Mouse (Mus musculus): ENCODE measurements at regions not wholly inside any gene's neighbourhood (a gene's known extent, or its start where the extent isn't known, plus 50 kb on each side); places are given as distances from the start of the nearest gene placed in this dataset.

GRCm38 (mm10) chr13:25793216-25793803, 523.0 kb upstream of the Nrsn1 start:
- Histone ChIP-seq H3K27ac (no peak overlapping the region), H3K4me3 (no peak overlapping the region), H3K4me1 (no peaks in the 10 kb centered on the region), H3K27me3 (replicated peaks) (no peaks in the 10 kb centered on the region), H3K36me3 (no peaks in the 10 kb centered on the region), H3K9ac (no peak overlapping the region), H3K4me2 (replicated peaks) (no peak overlapping the region), H3K9me3 (no peaks in the 10 kb centered on the region)
- WGBS: 16% methylated on average over 2 of the region's 2 CpGs
- ATAC-seq (ENCODE audit: low FRiP score, low read depth): no peak

GRCm38 (mm10) chr13:25781161-25781560, 510.9 kb upstream of the Nrsn1 start:
- WGBS: 80% methylated on average over 5 of the region's 5 CpGs
- ATAC-seq (ENCODE audit: low FRiP score, low read depth): no peak
- no peak overlapping the region for H3K4me3 ChIP-seq

GRCm38 (mm10) chr13:25777706-25778105, 507.4 kb upstream of the Nrsn1 start:
- WGBS: 90% methylated on average over 3 of the region's 3 CpGs
- H3K4me1 ChIP-seq: no peaks in the 10 kb centered on the region
- H3K27ac ChIP-seq: no peak overlapping the region
- H3K36me3 ChIP-seq: no peaks in the 10 kb centered on the region
- no peak overlapping the region for H3K4me3 ChIP-seq
- no peak overlapping the region for H3K4me2 ChIP-seq (replicated peaks)
- H3K27me3 ChIP-seq (replicated peaks): no peaks in the 10 kb centered on the region
- no peaks in the 10 kb centered on the region for H3K9me3 ChIP-seq
- ATAC-seq (ENCODE audit: low FRiP score, low read depth): no peak
- H3K9ac ChIP-seq: no peak overlapping the region

More at GRCm38 (mm10) chr13:25781161-25781560, 510.9 kb upstream of the Nrsn1 start:
- Histone ChIP-seq H3K9ac (no peak overlapping the region), H3K27ac (no peak overlapping the region), H3K9me3 (no peaks in the 10 kb centered on the region), H3K4me1 (no peaks in the 10 kb centered on the region), H3K36me3 (no peaks in the 10 kb centered on the region), H3K4me2 (replicated peaks) (no peak overlapping the region), H3K27me3 (replicated peaks) (no peaks in the 10 kb centered on the region)

GRCm38 (mm10) chr13:25774586-25775182, 504.4 kb upstream of the Nrsn1 start:
- no peak overlapping the region for H3K27ac ChIP-seq
- no peak for ATAC-seq (ENCODE audit: low FRiP score, low read depth)
- WGBS: 69% methylated on average over 2 of the region's 2 CpGs
- H3K4me3 ChIP-seq: no peak overlapping the region
- H3K9ac ChIP-seq: no peak overlapping the region
- H3K4me2 ChIP-seq (replicated peaks): no peak overlapping the region
- H3K9me3 ChIP-seq: no peaks in the 10 kb centered on the region
- no peaks in the 10 kb centered on the region for H3K4me1 ChIP-seq
- H3K27me3 ChIP-seq (replicated peaks): no peaks in the 10 kb centered on the region
- no peaks in the 10 kb centered on the region for H3K36me3 ChIP-seq

- Histone ChIP-seq H3K36me3 (no peaks in the 10 kb centered on the region), H3K4me3 (no peak overlapping the region), H3K27ac (no peak overlapping the region), H3K9me3 (no peaks in the 10 kb centered on the region), H3K4me2 (replicated peaks) (no peak overlapping the region), H3K27me3 (replicated peaks) (no peaks in the 10 kb centered on the region), H3K9ac (no peak overlapping the region), H3K4me1 (peaks cover 9% of the 10 kb centered on the region)
- 0 out of 2 replicates have a peak, but pooled peaks have one; percentile 34 for ATAC-seq (ENCODE audit: low FRiP score, low read depth)
These were observed 484.3 kb upstream of the Nrsn1 start for GRCm38 (mm10) chr13:25754515-25755105.

- Histone ChIP-seq H3K4me2 (replicated peaks) (no peak overlapping the region), H3K9ac (no peak overlapping the region), H3K4me1 (peaks cover 9% of the 10 kb centered on the region), H3K27me3 (replicated peaks) (no peaks in the 10 kb centered on the region), H3K4me3 (no peak overlapping the region), H3K36me3 (no peaks in the 10 kb centered on the region), H3K9me3 (no peaks in the 10 kb centered on the region), H3K27ac (no peak overlapping the region)
- peak; percentile 18; the same call in 1 of the 2 replicates for ATAC-seq (ENCODE audit: low FRiP score, low read depth)
- WGBS: 55% methylated on average over 4 of the region's 4 CpGs
These were observed 481.1 kb upstream of the Nrsn1 start for GRCm38 (mm10) chr13:25751409-25751777.

- peaks cover 9% of the 10 kb centered on the region for H3K4me1 ChIP-seq
- 19% methylated on average over 8 of the region's 8 CpGs for WGBS
- no peaks in the 10 kb centered on the region for H3K27me3 ChIP-seq (replicated peaks)
- H3K36me3 ChIP-seq: no peaks in the 10 kb centered on the region
- peak; percentile 94 for ATAC-seq (ENCODE audit: low FRiP score, low read depth)
- H3K9ac ChIP-seq: no peak overlapping the region
- no peaks in the 10 kb centered on the region for H3K9me3 ChIP-seq
- H3K4me3 ChIP-seq: no peak overlapping the region
- H3K27ac ChIP-seq: no peak overlapping the region
- H3K4me2 ChIP-seq (replicated peaks): no peak overlapping the region
These were observed 480.4 kb upstream of the Nrsn1 start for GRCm38 (mm10) chr13:25750460-25751408.

GRCm38 (mm10) chr13:25738601-25739000, 468.3 kb upstream of the Nrsn1 start:
- H3K36me3 ChIP-seq: no peaks in the 10 kb centered on the region
- no peak overlapping the region for H3K27ac ChIP-seq
- H3K9ac ChIP-seq: no peak overlapping the region
- H3K4me2 ChIP-seq (replicated peaks): no peak overlapping the region
- H3K27me3 ChIP-seq (replicated peaks): no peaks in the 10 kb centered on the region
- H3K4me3 ChIP-seq: no peak overlapping the region
- H3K9me3 ChIP-seq: no peaks in the 10 kb centered on the region
- ATAC-seq (ENCODE audit: low FRiP score, low read depth): no peak; the same call in 1 of the 2 replicates
- 25% methylated on average over 2 of the region's 2 CpGs for WGBS
- H3K4me1 ChIP-seq: no peaks in the 10 kb centered on the region

- ATAC-seq (ENCODE audit: low FRiP score, low read depth): peak; percentile 73
- H3K9ac ChIP-seq: no peak overlapping the region
- no peaks in the 10 kb centered on the region for H3K36me3 ChIP-seq
- no peaks in the 10 kb centered on the region for H3K27me3 ChIP-seq (replicated peaks)
- H3K4me1 ChIP-seq: peaks cover 20% of the 10 kb centered on the region
- H3K4me3 ChIP-seq: no peak overlapping the region
- H3K9me3 ChIP-seq: no peaks in the 10 kb centered on the region
- 19% methylated on average over 3 of the region's 3 CpGs for WGBS
- no peak overlapping the region for H3K27ac ChIP-seq
- no peak overlapping the region for H3K4me2 ChIP-seq (replicated peaks)
These were observed 459.1 kb upstream of the Nrsn1 start for GRCm38 (mm10) chr13:25729327-25729892.

GRCm38 (mm10) chr13:25727504-25728095, 457.3 kb upstream of the Nrsn1 start:
- Histone ChIP-seq H3K36me3 (no peaks in the 10 kb centered on the region), H3K4me2 (replicated peaks) (no peak overlapping the region), H3K4me3 (no peak overlapping the region), H3K27me3 (replicated peaks) (no peaks in the 10 kb centered on the region), H3K27ac (no peak overlapping the region), H3K4me1 (peaks cover 24% of the 10 kb centered on the region), H3K9ac (no peak overlapping the region), H3K9me3 (no peaks in the 10 kb centered on the region)
- no peak for ATAC-seq (ENCODE audit: low FRiP score, low read depth)
- WGBS: 24% methylated on average over 1 of the region's 1 CpGs

- 13% methylated on average over 4 of the region's 4 CpGs for WGBS
- no peak overlapping the region for H3K9ac ChIP-seq
- peak overlapping the region; percentile 24; the same call in 1 of the 2 replicates for H3K4me2 ChIP-seq (replicated peaks)
- H3K27me3 ChIP-seq (replicated peaks): no peaks in the 10 kb centered on the region
- peak; percentile 92 for ATAC-seq (ENCODE audit: low FRiP score, low read depth)
- H3K4me3 ChIP-seq: no peak overlapping the region
- no peaks in the 10 kb centered on the region for H3K36me3 ChIP-seq
- H3K4me1 ChIP-seq: peaks cover 8% of the 10 kb centered on the region
- H3K9me3 ChIP-seq: no peaks in the 10 kb centered on the region
- H3K27ac ChIP-seq: peak overlapping the region; percentile 28; the same call in 1 of the 2 replicates
These were observed 452.6 kb upstream of the Nrsn1 start for GRCm38 (mm10) chr13:25722595-25723525.
